Mouse (Mus musculus) 3134 (cell line): Measurements from ENCODE around the gene Tor1aip2.
"Not testable (repeated sequence)": the region's sequence is repeated elsewhere in the genome, so short reads cannot be mapped to it uniquely, and the experiment has no call there.

Experiments used
- DNase-seq: peaks from one replicate; pipeline ENCODE4 v3.0.0-alpha.2; 2011; ENCODE audit warnings: low spot score; ENCODE audit not compliant: insufficient read length; ENCODE audit errors: extremely low read depth

Tor1aip2 gene

GRCm38 (mm10) chr1:156035269-156035929 is at the start of gene Tor1aip2:
Tor1aip2 (plus strand) TSS chr1:156035403.
- DNase-seq, result no peak

DNA sequence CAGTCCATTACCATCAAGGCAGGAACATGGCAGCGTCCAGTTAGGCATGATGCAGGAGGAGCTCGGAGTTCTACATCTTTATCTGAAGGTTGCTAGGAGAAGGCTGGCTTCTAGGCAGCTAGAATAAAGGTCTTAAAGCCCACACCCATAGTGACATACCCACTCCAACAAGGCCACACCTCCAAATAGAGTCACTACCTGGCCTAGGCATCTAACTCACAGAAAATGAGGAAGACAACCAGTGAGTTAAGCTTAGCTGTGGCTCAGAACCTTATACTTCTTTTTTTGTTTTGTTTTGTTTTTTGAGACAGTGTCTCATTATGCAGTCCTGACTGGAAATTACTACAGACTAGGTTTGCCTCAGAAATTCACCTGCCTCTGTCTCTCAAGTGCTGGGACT is 47.6 kb upstream of the Tor1aip2 start:
- DNase-seq, result no peak

DNA sequence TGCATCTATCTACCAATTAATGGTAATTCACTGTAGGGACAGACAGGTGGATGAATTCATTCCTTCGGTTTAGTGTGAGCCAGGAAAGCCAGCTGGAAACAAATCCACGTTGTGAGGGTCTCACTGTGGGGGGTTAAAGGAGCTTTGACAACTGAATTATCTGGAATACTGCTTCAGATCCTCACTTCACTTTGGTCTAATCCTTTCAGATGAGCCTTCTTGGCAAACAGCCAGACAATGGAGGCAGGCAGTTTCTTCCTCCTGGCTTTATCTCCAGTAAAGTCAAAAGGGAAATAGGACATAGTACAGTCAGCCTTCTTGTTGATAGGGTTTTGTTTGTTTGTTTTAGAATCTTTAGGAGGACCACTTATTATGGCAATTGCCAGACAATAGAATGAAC is 45.8 kb upstream of the Tor1aip2 start:
- no peak for DNase-seq

DNA sequence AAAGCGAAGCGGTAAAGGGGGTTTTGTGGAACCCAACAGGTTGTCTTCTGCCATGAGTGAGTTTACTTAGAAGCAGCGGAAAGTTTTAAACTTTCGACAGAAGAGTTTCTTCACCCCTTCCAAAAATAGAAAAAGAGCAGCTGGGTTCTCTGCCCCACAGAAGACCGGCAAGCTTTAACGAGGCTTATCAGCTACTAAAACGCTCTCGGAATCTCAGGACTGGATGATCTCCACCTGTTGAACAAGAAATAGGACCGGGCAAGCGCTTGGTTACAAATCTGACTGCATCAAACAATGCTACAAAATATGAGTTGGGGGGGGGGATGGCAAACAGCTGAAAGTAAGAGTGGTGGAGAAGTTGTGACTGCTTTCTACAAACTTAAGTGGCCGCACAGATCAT is 44.8 kb upstream of the Tor1aip2 start:
- DNase-seq, result no peak

DNA sequence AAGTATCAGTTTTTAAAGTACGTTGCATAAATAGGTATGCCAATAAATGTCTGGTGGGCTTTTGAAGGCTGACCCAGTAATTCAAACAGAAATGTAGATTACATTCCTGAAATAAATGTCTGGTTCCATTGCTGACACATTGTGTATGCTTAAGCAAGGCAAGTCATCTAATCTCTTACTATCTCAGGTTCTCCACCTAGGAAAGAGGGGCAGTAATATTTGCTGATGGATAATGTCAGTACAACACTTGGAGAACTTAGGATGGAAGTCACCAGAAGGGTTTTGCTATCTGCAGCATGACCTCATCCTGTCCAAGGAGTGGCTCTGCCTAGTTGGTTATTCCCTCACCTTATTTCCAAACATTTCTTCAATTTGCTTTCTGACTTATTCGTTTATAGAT is 40.7 kb upstream of the Tor1aip2 start:
- no peak for DNase-seq

DNA sequence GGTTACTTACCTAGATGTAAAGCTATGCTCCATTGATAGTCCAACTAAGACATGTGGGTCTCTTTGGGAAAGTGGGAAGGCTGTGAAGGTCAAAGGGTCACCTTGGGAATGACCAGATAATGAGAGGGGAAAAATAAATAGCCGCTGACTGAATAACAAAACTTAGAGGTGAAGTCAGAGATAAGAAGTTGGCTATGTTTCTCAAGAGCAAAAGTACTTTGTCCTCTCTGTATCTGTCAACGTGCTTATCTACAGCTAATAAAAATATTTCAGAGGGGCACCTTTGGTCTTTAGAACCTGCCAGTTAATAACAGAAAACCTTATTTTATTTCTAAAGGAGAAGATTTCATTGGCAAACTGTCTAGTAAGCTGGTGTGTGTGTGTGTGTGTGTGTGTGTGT is 39.6 kb upstream of the Tor1aip2 start:
- no peak for DNase-seq

DNA sequence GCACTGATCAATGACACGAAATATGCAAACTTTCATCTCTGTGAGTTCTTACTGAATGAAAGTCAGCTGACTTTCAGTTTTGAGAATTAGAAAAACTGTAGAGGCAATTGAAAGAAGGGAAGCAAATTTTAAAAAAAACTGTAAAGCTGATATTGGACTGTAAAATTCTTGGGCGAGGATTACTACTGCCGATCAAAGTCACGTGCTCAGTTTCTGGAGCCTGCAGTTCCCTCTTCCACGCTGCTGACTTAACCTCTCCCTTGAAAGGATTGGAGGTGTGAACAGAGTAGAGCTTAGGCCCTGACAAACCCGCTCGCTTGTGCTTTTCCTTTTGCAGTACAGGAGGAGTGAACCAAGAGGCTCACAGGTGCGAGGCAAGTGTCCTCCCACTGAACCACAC is 32.8 kb upstream of the Tor1aip2 start:
- no peak for DNase-seq

DNA sequence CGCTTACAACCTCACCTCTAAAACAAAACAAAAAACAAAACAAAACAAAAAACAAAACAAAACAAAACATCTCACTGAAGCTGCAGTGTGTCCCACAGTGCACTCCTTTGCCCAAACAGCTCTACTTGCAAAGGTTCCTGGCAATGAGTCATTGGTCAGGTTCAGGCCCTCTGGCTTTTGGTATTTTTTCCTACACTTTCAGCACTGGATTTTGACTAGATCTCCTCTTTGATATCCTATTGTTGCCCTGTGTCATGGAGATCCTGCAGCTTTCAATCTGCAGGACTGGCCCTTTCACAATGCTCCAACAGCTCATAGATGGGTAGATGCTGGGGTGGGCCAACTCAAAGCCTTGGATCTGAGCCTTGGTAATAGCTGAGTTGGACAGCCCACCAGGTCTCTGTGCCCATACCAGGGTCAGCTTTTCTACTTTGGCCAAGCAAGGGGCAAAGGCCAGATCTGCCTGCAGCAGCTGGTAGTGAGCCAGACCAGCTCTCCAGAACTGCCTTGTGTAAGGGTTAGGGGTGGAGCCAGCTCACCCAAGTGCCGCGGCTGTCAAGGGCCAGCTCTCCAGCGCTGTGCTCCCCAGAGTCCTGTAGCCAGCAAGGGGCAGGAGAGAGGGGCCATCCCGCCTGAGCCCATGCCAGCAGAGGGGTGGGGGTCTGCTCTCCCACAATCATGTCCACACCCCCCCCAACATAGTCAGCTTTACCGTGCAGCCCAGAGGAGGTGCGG is 31.8 kb upstream of the Tor1aip2 start:
- DNase-seq, result peak; percentile 10

- DNase-seq, result no peak
These were observed 29.3 kb upstream of the Tor1aip2 start for GRCm38 (mm10) chr1:156005906-156006305.

- DNase-seq, result no peak
These were observed 26.2 kb upstream of the Tor1aip2 start for GRCm38 (mm10) chr1:156009003-156009402.

GRCm38 (mm10) chr1:156019800-156020199 is 15.4 kb upstream of the Tor1aip2 start:
- DNase-seq, result no peak

GRCm38 (mm10) chr1:156020402-156020801 is 14.8 kb upstream of the Tor1aip2 start:
- no peak for DNase-seq

DNA sequence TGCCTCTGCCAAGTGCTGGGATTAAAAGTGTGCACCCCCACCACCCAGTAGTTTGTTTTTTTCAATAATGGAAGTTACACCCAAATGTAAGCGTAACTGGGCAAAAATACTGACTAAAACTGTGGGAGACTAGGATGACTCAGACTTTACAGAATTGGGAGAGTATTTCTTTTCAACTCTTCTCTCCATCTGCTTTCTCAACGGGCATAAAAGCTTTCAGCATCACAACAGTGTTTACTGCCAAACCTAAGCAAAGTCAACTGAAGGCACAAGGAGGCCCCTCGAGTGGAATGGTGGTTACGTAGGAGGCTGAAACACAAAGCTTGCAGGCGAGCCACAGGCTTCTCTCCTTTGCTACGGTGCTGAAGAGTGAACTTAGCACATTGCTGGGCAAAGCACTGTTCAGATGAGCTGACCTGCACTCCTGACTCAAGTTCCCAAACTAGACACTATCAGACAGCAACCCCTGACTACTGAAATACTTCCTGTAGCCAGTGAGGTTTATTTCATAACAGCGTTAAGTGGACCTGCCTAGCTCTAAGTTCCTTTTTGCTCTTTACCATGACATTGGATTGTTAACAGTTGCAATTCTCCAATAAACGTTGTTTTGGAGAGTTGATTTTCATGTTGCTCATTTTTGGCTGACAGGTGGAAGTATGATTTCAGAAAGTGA is 10.2 kb upstream of the Tor1aip2 start:
- no peak for DNase-seq

DNA sequence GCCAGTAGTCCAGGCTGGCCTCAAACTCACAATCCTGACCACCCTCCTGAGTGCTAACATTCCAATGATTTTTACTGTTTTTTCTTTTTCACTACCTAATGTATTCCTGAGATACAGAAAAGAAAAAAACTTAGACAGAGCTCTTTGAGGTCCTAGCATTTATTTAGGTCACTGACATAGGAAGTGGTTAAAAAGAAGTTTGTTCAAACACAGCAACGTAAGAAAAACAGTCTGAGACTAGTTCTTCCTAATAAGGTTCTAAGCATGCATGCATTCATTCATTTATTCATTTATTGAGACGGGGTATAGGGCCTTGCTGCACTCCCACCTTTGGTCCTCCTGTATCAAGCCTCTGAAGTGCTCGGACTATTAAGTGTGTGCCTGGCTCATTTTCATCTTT is 7.4 kb upstream of the Tor1aip2 start:
- no peak for DNase-seq

- no peak for DNase-seq
These were observed 6.7 kb upstream of the Tor1aip2 start for GRCm38 (mm10) chr1:156028340-156028975.

GRCm38 (mm10) chr1:156033921-156034320 is 1.3 kb upstream of the Tor1aip2 start:
- DNase-seq, result no peak

DNA sequence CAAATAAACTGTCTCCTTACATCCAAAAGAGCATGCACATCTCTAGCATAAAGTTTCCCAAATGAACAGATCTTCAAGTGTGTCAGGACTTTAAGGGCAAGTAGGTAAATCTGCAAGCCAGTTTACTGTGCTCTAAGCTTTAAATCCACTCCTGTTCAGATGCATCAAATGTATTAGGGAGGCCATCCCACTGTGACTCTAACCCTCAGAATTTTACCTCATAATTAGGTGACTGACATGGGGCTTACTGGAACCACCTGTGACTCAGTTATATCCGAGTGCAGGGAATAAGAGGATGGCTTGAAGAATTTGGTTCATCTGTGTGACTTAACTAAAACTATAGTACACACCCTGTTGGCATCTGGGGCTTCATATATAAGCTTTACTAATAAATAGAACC is 542 bp upstream of the Tor1aip2 start:
- no peak for DNase-seq

DNA sequence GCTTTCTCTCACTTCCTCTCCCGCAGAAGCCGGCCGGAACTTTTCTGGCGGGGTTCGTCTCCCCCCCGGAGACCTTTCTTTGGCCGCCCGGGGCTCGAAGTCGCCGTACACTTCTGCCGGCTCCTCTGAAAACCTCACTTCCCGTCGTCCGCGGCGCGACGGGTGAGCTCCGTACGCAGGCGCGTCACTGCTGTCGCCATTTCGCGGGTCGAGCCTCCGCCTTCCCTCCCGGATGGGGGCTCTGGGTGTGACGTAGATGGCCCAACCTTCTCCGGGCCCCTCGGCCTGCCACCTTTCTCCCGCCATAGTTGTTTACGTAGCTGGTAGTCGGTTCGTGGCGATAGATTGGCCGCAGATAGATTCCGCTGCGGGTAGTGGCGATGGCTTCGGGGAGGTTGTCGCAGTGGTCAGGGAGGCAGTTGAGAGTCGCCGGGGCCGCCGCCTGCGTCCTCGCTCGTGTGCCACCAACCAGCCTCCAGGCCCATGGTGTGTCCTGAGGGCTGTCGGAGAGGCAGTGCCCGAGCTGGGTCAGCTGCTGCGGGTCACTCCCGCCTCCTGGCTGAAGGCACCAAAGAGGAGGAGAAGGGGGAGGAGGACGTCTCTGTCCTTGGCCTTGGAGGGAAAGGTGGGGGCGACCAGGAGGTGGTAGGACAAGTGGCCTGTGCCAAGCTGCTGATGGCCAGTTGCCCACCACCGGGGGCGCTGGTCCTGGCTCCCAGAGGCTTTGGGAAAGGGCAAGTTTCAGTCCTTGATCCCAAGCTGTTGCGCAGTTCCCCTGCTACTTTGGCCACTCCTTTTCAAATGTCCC is 931 bp downstream of the Tor1aip2 start, which contains the start of gene Tor1aip1:
TSS of gene Tor1aip1 (minus strand) at position 551 of the 808 bp plus-strand sequence.
- DNase-seq, result peak; percentile 99

- DNase-seq, result peak; percentile 50
These were observed 2.0 kb downstream of the Tor1aip2 start for GRCm38 (mm10) chr1:156037144-156037583.

DNA sequence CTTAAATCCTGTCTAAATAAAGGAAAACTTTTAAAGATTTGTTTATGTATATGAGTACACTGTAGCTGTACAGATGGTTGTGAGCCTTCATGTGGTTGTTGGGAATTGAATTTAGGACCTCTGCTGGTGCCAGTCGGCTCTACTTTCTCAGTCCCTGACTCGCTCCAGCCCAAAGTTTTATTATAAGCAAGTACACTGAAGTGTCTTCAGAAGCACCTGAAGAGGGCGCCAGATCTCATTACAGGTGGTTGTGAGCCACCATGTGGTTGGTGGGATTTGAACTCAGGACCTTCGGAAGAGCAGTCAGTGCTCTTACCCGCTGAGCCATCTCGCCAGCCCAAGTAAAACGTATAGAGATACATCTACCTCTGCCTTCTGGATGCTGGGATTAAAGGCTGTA is 4.8 kb downstream of the Tor1aip2 start:
- not testable (repeated sequence) for DNase-seq
